9 mouse cellular contexts compared by ENCODE assay signal in genomic region chr13:60084290-60084689, GRCm38 (mm10).
"Had no signal": no experiment of that assay in that cellular context is flagged by ENCODE, and none has a peak within 500 bp of the region (broad histone marks: within the 10 kb centered on the region; RNA-seq: fewer than 3 reads in every experiment).

No protein-coding gene starts in this region.

- H3K4me3 ChIP-seq: kidney, embryonic 15.5 days; left cerebral cortex, adult 2 months had no signal

- H3K36me3 ChIP-seq: kidney, embryonic 15.5 days had no signal

- ATAC-seq: inflammation-experienced regulatory T-cells, adult 6 months had no signal

- DNase-seq: kidney, adult 18-20 months; kidney, postnatal 25 days; lung, adult 18-20 months; thymus, adult 2 months; thymus, postnatal 25 days had no signal

- H3K27ac ChIP-seq: kidney, embryonic 15.5 days; left cerebral cortex, adult 2 months; liver, embryonic 14.5 days had no signal

- H3K27me3 ChIP-seq: kidney, embryonic 15.5 days had no signal

- H3K9ac ChIP-seq: kidney, embryonic 15.5 days; liver, embryonic 14.5 days had no signal

- H3K9me3 ChIP-seq: kidney, embryonic 15.5 days had no signal
